Mouse (Mus musculus): ENCODE results near the gene Tssc4.

Gene Tssc4

GRCm38 (mm10) chr7:143068882-143069591, at the start of gene Tssc4:
Gene Tssc4 (plus strand): TSS chr7:143069249.
- DNase-seq (ENCODE audit: low spot score) = peak; percentile 83

- DNase-seq (ENCODE audit: low spot score) = no peak
Observed at GRCm38 (mm10) chr7:143020040-143020439, 49.0 kb upstream of the Tssc4 start.

GRCm38 (mm10) chr7:143020764-143021163, 48.3 kb upstream of the Tssc4 start:
- no peak for DNase-seq (ENCODE audit: low spot score)

- DNase-seq (ENCODE audit: low spot score) = no peak
Observed at GRCm38 (mm10) chr7:143021356-143022164, 47.5 kb upstream of the Tssc4 start.

- DNase-seq (ENCODE audit: low spot score) = no peak
Observed at GRCm38 (mm10) chr7:143023499-143023898, 45.5 kb upstream of the Tssc4 start.

GRCm38 (mm10) chr7:143024293-143024692, 44.8 kb upstream of the Tssc4 start:
- DNase-seq (ENCODE audit: low spot score) = no peak

- DNase-seq (ENCODE audit: low spot score) = no peak
Observed at GRCm38 (mm10) chr7:143025496-143025895, 43.6 kb upstream of the Tssc4 start.

GRCm38 (mm10) chr7:143027196-143027595, 41.9 kb upstream of the Tssc4 start:
- no peak for DNase-seq (ENCODE audit: low spot score)

GRCm38 (mm10) chr7:143031816-143032215, 37.2 kb upstream of the Tssc4 start:
- no peak for DNase-seq (ENCODE audit: low spot score)

- no peak for DNase-seq (ENCODE audit: low spot score)
Observed at GRCm38 (mm10) chr7:143033581-143033980, 35.5 kb upstream of the Tssc4 start.

- no peak for DNase-seq (ENCODE audit: low spot score)
Observed at GRCm38 (mm10) chr7:143034112-143034511, 34.9 kb upstream of the Tssc4 start.

GRCm38 (mm10) chr7:143034519-143035450, 34.3 kb upstream of the Tssc4 start:
- DNase-seq (ENCODE audit: low spot score) = no peak

- DNase-seq (ENCODE audit: low spot score) = no peak
Observed at GRCm38 (mm10) chr7:143036787-143037186, 32.3 kb upstream of the Tssc4 start.

GRCm38 (mm10) chr7:143037306-143037705, 31.7 kb upstream of the Tssc4 start:
- no peak for DNase-seq (ENCODE audit: low spot score)

GRCm38 (mm10) chr7:143038174-143038931, 30.7 kb upstream of the Tssc4 start:
- no peak for DNase-seq (ENCODE audit: low spot score)

GRCm38 (mm10) chr7:143040561-143040960, 28.5 kb upstream of the Tssc4 start:
- DNase-seq (ENCODE audit: low spot score) = no peak

GRCm38 (mm10) chr7:143041138-143041822, 27.8 kb upstream of the Tssc4 start:
- DNase-seq (ENCODE audit: low spot score) = no peak

GRCm38 (mm10) chr7:143042089-143042488, 27.0 kb upstream of the Tssc4 start:
- no peak for DNase-seq (ENCODE audit: low spot score)

- DNase-seq (ENCODE audit: low spot score) = no peak
Observed at GRCm38 (mm10) chr7:143042897-143043300, 26.1 kb upstream of the Tssc4 start.

GRCm38 (mm10) chr7:143044049-143044825, 24.8 kb upstream of the Tssc4 start:
- DNase-seq (ENCODE audit: low spot score) = no peak
